Mouse (Mus musculus): ENCODE data around the gene Nwd1.

The Nwd1 gene

DNA sequence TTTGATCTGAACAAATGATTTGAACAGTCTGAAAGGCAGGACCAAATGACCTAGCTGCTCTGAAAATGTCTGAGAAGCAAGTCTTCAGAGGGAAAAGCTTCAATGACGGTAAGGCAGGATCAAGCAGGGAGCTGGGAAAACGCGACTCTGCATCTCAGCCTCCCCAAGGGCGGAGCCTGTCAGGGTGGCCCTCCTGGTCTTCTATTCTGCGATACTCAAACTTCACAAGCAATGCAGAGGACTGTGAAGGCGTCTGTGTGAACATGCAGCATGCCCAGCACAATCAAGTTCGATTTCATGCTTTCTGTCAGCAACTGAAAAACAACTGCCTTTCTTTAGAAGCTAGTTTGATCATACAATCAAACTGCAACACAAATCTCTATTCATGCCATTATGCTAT lies 120.3 kb downstream of the Nwd1 start:
- no peak for DNase-seq
